Mouse (Mus musculus) CH12.LX (cell line): ENCODE data around the gene Ssbp2. TPM values are rescaled to one million over a fixed set of nuclear protein-coding genes. Genes with fewer than 3 reads are reported as not detected.

Experiments used
- DNase-seq: peaks from one replicate; pipeline ENCODE4 v3.0.0-alpha.2; 2013; ENCODE audit errors: extremely low read depth
- H3K27ac ChIP-seq: 2 replicates; pipeline ENCODE4 v1.5.1; 2012; ENCODE audit warnings: low read depth, mild to moderate bottlenecking, control low read depth, moderate library complexity; ENCODE audit not compliant: insufficient read depth
- H3K27me3 ChIP-seq: replicated peaks from 2 replicates; pipeline ENCODE3; 2012; ENCODE audit warnings: inconsistent platforms
- H3K36me3 ChIP-seq, 2 experiments: replicated peaks in 1 of 2; 2 replicates each; pipeline versions ENCODE3 to v1.6.1; 2012; ENCODE audit warnings: inconsistent platforms in 1 of 2, low read length in 1 of 2, mild to moderate bottlenecking in 1 of 2, mixed read lengths in 1 of 2, moderate library complexity in 1 of 2; ENCODE audit not compliant: control insufficient read depth in 1 of 2, insufficient read depth in 1 of 2
- H3K4me1 ChIP-seq, 2 experiments: 2 replicates each; pipeline ENCODE4 v1.6.1; 2012; ENCODE audit warnings: inconsistent platforms in 1 of 2, moderate library complexity in 1 of 2; ENCODE audit not compliant: insufficient read depth in 2 of 2, control insufficient read depth in 1 of 2
- H3K4me2 ChIP-seq: 2 replicates; pipeline ENCODE4 v1.6.1; 2012; ENCODE audit warnings: low read depth, mild to moderate bottlenecking, control low read depth; ENCODE audit not compliant: poor library complexity, insufficient read depth, severe bottlenecking
- H3K4me3 ChIP-seq, 3 experiments: fragments of 150-350 bp in 1 of 3; sonication (generic) in 1 of 3; replicated peaks in 1 of 3; 2 replicates each; pipeline versions ENCODE3 to v1.5.1; 2011 to 2012; ENCODE audit warnings: low read depth in 2 of 3, low read length in 2 of 3, mild to moderate bottlenecking in 2 of 3, moderate library complexity in 2 of 3, control low read depth in 1 of 3, improper control_type of control experiment in 1 of 3, inconsistent platforms in 1 of 3, mixed read lengths in 1 of 3; ENCODE audit not compliant: poor library complexity in 1 of 3
- H3K79me2 ChIP-seq: replicated peaks from 2 replicates; pipeline ENCODE4 v1.6.1; 2012; ENCODE audit warnings: mild to moderate bottlenecking, moderate library complexity; ENCODE audit not compliant: control insufficient read depth, poor library complexity, insufficient read depth, severe bottlenecking; ENCODE audit errors: extremely low read depth
- H3K9ac ChIP-seq: 2 replicates; pipeline ENCODE4 v1.6.1; 2012; ENCODE audit warnings: low read depth, mild to moderate bottlenecking, control low read depth, moderate library complexity; ENCODE audit not compliant: insufficient read depth
- H3K9me3 ChIP-seq: replicated peaks from 2 replicates; pipeline ENCODE3; 2012; ENCODE audit warnings: low read length, inconsistent platforms, mixed read lengths
- CHD1 ChIP-seq: IDR thresholded peaks from 2 replicates; pipeline ENCODE4 v1.6.1; 2012; ENCODE audit warnings: low read depth, low read length, improper control_type of control experiment, inconsistent platforms
- CTCF ChIP-seq, 2 experiments: IDR thresholded peaks in 1 of 2; conservative IDR thresholded peaks in 1 of 2; 2 replicates each; pipeline ENCODE4 v1.5.1; 2011 to 2012; ENCODE audit warnings: low read depth in 2 of 2, low read length in 2 of 2, improper control_type of control experiment in 1 of 2, inconsistent platforms in 1 of 2, mild to moderate bottlenecking in 1 of 2, moderate library complexity in 1 of 2
- ELF1 ChIP-seq: IDR thresholded peaks from 2 replicates; pipeline ENCODE4 v1.6.1; 2014; ENCODE audit warnings: low read depth, mild to moderate bottlenecking, inconsistent platforms, low read length, improper control_type of control experiment
- EP300 ChIP-seq: IDR thresholded peaks from 2 replicates; pipeline ENCODE4 v1.6.1; 2011; ENCODE audit warnings: low read length, improper control_type of control experiment
- ETS1 ChIP-seq: conservative IDR thresholded peaks from 2 replicates; pipeline ENCODE4 v1.6.1; 2012; ENCODE audit warnings: low read depth, mild to moderate bottlenecking, inconsistent platforms, low read length, improper control_type of control experiment, moderate library complexity
- GABPA ChIP-seq: IDR thresholded peaks from 2 replicates; pipeline ENCODE4 v1.6.1; 2012; ENCODE audit warnings: low read depth, low read length, improper control_type of control experiment, inconsistent platforms; ENCODE audit not compliant: insufficient replicate concordance
- IRF4 ChIP-seq: IDR thresholded peaks from 2 replicates; pipeline ENCODE4 v1.6.1; 2014; ENCODE audit warnings: low read depth, mild to moderate bottlenecking, inconsistent platforms, low read length, improper control_type of control experiment
- MAFK ChIP-seq: IDR thresholded peaks from 2 replicates; pipeline ENCODE4 v1.6.1; 2011; ENCODE audit warnings: low read length, improper control_type of control experiment; ENCODE audit not compliant: insufficient replicate concordance
- MAX ChIP-seq: IDR thresholded peaks from 2 replicates; pipeline ENCODE4 v1.6.1; 2011; ENCODE audit warnings: low read length, improper control_type of control experiment
- MAZ ChIP-seq: IDR thresholded peaks from 2 replicates; pipeline ENCODE4 v1.6.1; 2012; ENCODE audit warnings: low read depth, mild to moderate bottlenecking, inconsistent platforms, low read length, improper control_type of control experiment, moderate library complexity
- MEF2A ChIP-seq: IDR thresholded peaks from 2 replicates; pipeline ENCODE4 v1.6.1; 2014; ENCODE audit warnings: low read depth, mild to moderate bottlenecking, inconsistent platforms, low read length, improper control_type of control experiment, borderline replicate concordance
- MXI1 ChIP-seq: IDR thresholded peaks from 2 replicates; pipeline ENCODE4 v1.6.1; 2011; ENCODE audit warnings: mild to moderate bottlenecking, low read depth, low read length, improper control_type of control experiment
- MYC ChIP-seq: IDR thresholded peaks from 2 replicates; pipeline ENCODE4 v1.6.1; 2011; ENCODE audit warnings: low read depth, mild to moderate bottlenecking, improper control_type of control experiment, low read length
- NELFE ChIP-seq: IDR thresholded peaks from 2 replicates; pipeline ENCODE4 v1.6.1; 2011; ENCODE audit warnings: low read depth, low read length, improper control_type of control experiment
- NRF1 ChIP-seq: IDR thresholded peaks from 2 replicates; pipeline ENCODE4 v1.6.1; 2014; ENCODE audit warnings: low read depth, mild to moderate bottlenecking, inconsistent platforms, low read length, improper control_type of control experiment, moderate library complexity
- POLR2AphosphoS2 ChIP-seq: IDR thresholded peaks from 2 replicates; pipeline ENCODE4 v1.6.1; 2011; ENCODE audit warnings: low read depth, low read length, improper control_type of control experiment
- SIN3A ChIP-seq: IDR thresholded peaks from 2 replicates; pipeline ENCODE4 v1.6.1; 2012; ENCODE audit warnings: low read length, improper control_type of control experiment, inconsistent platforms
- SMC3 ChIP-seq: IDR thresholded peaks from 2 replicates; pipeline ENCODE4 v1.6.1; 2011; ENCODE audit warnings: low read depth, low read length, improper control_type of control experiment
- TBP ChIP-seq: conservative IDR thresholded peaks from 2 replicates; pipeline ENCODE4 v1.6.1; 2011; ENCODE audit warnings: low read depth, low read length, improper control_type of control experiment
- UBTF ChIP-seq: IDR thresholded peaks from 2 replicates; pipeline ENCODE4 v1.6.1; 2012; ENCODE audit warnings: low read depth, mild to moderate bottlenecking, inconsistent platforms, low read length, improper control_type of control experiment, moderate library complexity
- USF1 ChIP-seq: IDR thresholded peaks from 2 replicates; pipeline ENCODE4 v1.6.1; 2014; ENCODE audit warnings: low read depth, mild to moderate bottlenecking, inconsistent platforms, low read length, improper control_type of control experiment
- USF2 ChIP-seq: conservative IDR thresholded peaks from 2 replicates; pipeline ENCODE4 v1.6.1; 2011; ENCODE audit warnings: low read depth, low read length, improper control_type of control experiment
- ZMIZ1 ChIP-seq: IDR thresholded peaks from 2 replicates; pipeline ENCODE4 v1.6.1; 2012; ENCODE audit warnings: low read depth, mild to moderate bottlenecking, inconsistent platforms, low read length, improper control_type of control experiment
- dilution Hi-C: fragments of 300-500 bp; cut with MboI; formaldehyde crosslinking; loops from 2 replicates; pipeline ENCODE4 v1.14.3; 2020; ENCODE audit warnings: low sequenced_read_pairs; ENCODE audit not compliant: extremely low pct_unique_long_range_greater_than_20kb, extremely low pct_ligation_motif_present
- in situ Hi-C: fragments of 300-500 bp; cut with MboI; formaldehyde crosslinking; loops from 3 replicates; pipeline ENCODE4 v1.14.3; 2019; ENCODE audit warnings: low sequenced_read_pairs, low pct_ligation_motif_present, low pct_unique_long_range_greater_than_20kb, mixed read lengths
- polyA plus RNA-seq: library from polyadenylated mRNA; unstranded; fragments of >175 nt; gene quantifications from 2 replicates; pipeline ENCODE4 v1.2.1, GENCODE M21; 2012; ENCODE audit warnings: low read depth; ENCODE audit not compliant: insufficient read length
- total RNA-seq, 2 experiments: library from RNA; depleted of rRNA; stranded (reverse); fragments of 300-350 nt in 1 of 2; fragments of >200 nt in 1 of 2; gene quantifications; 2 replicates each; pipeline ENCODE4 v1.2.3; 2012 to 2014

The Ssbp2 gene
- total and polyA plus RNA-seq, 3 experiments, result 1.9 to 3.6 (median 1.9) TPM

GRCm38 (mm10) chr13:91612578-91612977 lies 152.5 kb downstream of the Ssbp2 start:
- in situ Hi-C loops (no loop called here), dilution Hi-C loops (no loop called here)
- H3K27me3 ChIP-seq, result no peaks in the 10 kb centered on the region
- H3K4me1 ChIP-seq, result no peaks in the 10 kb centered on the region
- DNase-seq, result no peak
- no peak overlapping the region for H3K4me3 ChIP-seq
- no peak for TF ChIP-seq USF1
- no peak for TF ChIP-seq MAFK
- no peak for TF ChIP-seq IRF4
- TF ChIP-seq UBTF, result no peak
- TF ChIP-seq NRF1, result no peak
- TF ChIP-seq MEF2A, result no peak
- TF ChIP-seq USF2, result no peak
- no peak for TF ChIP-seq CHD1
- no peak for TF ChIP-seq CTCF (conservative IDR thresholded peaks at IDR 0.05 in 1 of 2, IDR thresholded peaks at IDR 0.05 in 1 of 2; ENCODE audit: low read depth in 2 of 2, low read length in 2 of 2)
- H3K9ac ChIP-seq, result no peak overlapping the region
- H3K9me3 ChIP-seq, result no peaks in the 10 kb centered on the region
- no peak overlapping the region for H3K4me2 ChIP-seq
- no peaks in the 10 kb centered on the region for H3K36me3 ChIP-seq
- H3K27ac ChIP-seq, result no peak overlapping the region
- H3K79me2 ChIP-seq, result no peaks in the 10 kb centered on the region

GRCm38 (mm10) chr13:91616050-91616449 lies 156.0 kb downstream of the Ssbp2 start:
- dilution Hi-C loops, result no loop called here
- no peaks in the 10 kb centered on the region for H3K79me2 ChIP-seq
- in situ Hi-C loops, result no loop called here

More at GRCm38 (mm10) chr13:91616050-91616449, 156.0 kb downstream of the Ssbp2 start:
- no peaks in the 10 kb centered on the region for H3K9me3 ChIP-seq
- no peaks in the 10 kb centered on the region for H3K27me3 ChIP-seq
- no peak overlapping the region for H3K4me3 ChIP-seq
- DNase-seq, result no peak
- no peak overlapping the region for H3K27ac ChIP-seq
- H3K36me3 ChIP-seq, result no peaks in the 10 kb centered on the region
- TF ChIP-seq SIN3A, result no peak
- TF ChIP-seq NRF1, result no peak
- no peak for TF ChIP-seq SMC3
- TF ChIP-seq GABPA, result no peak
- no peak for TF ChIP-seq MAZ
- TF ChIP-seq MXI1, result no peak
- TF ChIP-seq UBTF, result no peak
- no peak for TF ChIP-seq USF1
- no peak for TF ChIP-seq EP300
- no peak for TF ChIP-seq POLR2AphosphoS2
- no peak for TF ChIP-seq IRF4
- no peak for TF ChIP-seq CTCF (conservative IDR thresholded peaks at IDR 0.05 in 1 of 2, IDR thresholded peaks at IDR 0.05 in 1 of 2; ENCODE audit: low read depth in 2 of 2, low read length in 2 of 2)
- TF ChIP-seq MYC, result no peak
- TF ChIP-seq ETS1, result no peak
- TF ChIP-seq ELF1, result no peak
- TF ChIP-seq ZMIZ1, result no peak
- no peak for TF ChIP-seq NELFE
- TF ChIP-seq TBP, result no peak
- TF ChIP-seq MAX, result no peak
- H3K4me1 ChIP-seq, result no peaks in the 10 kb centered on the region
- no peak overlapping the region for H3K4me2 ChIP-seq
- no peak overlapping the region for H3K9ac ChIP-seq
